Mouse (Mus musculus) megakaryocyte-erythroid progenitor cell, adult 5-6 weeks (primary cell): ENCODE measurements around the gene Clba1. TPM values are rescaled to one million over a fixed set of nuclear protein-coding genes. Genes with fewer than 3 reads are reported as not detected.

Source experiments
- ATAC-seq: replicated peaks from 2 replicates; pipeline ENCODE4 v1.8.0; 2016; ENCODE audit warnings: mild to moderate bottlenecking, inconsistent platforms; ENCODE audit not compliant: severe bottlenecking, poor library complexity, low FRiP score, low TSS enrichment
- total RNA-seq, 2 experiments: library from RNA; stranded (forward) in 1 of 2; stranded (reverse) in 1 of 2; fragments of 200-1000, 215-1000 nt in 1 of 2; fragments of >200 nt in 1 of 2; fragmentation: Nextera tagmentation in 1 of 2; gene quantifications; 2 replicates each; pipeline ENCODE4 v1.2.3; 2014 to 2017

The Clba1 gene
- total RNA-seq (2014; fragmentation: Nextera tagmentation) (0.74 and 1.2 TPM in 2 replicates), total RNA-seq (2017) (0.08 TPM in 1 of 2 replicates, not detected in the other)

- peak; percentile 89 for ATAC-seq
Observed at GRCm38 (mm10) chr12:112808587-112809364, at the start of gene Clba1. TSS of gene Clba1 (plus strand) at chr12:112808937.

- no peak for ATAC-seq
Observed at GRCm38 (mm10) chr12:112759471-112759870, 49.3 kb upstream of the Clba1 start.

- ATAC-seq = no peak
Observed at GRCm38 (mm10) chr12:112760154-112760926, 48.4 kb upstream of the Clba1 start, which contains the start of gene Pld4. TSS of gene Pld4 (plus strand) at chr12:112760655.

- no peak for ATAC-seq
Observed at GRCm38 (mm10) chr12:112761411-112761810, 47.3 kb upstream of the Clba1 start.

GRCm38 (mm10) chr12:112762018-112762417, 46.7 kb upstream of the Clba1 start:
- ATAC-seq = 0 out of 2 replicates have a peak, but pooled peaks have one; percentile 22

- no peak for ATAC-seq
Observed at GRCm38 (mm10) chr12:112763176-112763575, 45.6 kb upstream of the Clba1 start.

GRCm38 (mm10) chr12:112764141-112764540, 44.6 kb upstream of the Clba1 start:
- ATAC-seq = no peak

GRCm38 (mm10) chr12:112764991-112765390, 43.7 kb upstream of the Clba1 start:
- no peak for ATAC-seq

GRCm38 (mm10) chr12:112766586-112766985, 42.2 kb upstream of the Clba1 start:
- ATAC-seq = no peak

- no peak for ATAC-seq
Observed at GRCm38 (mm10) chr12:112767036-112767890, 41.5 kb upstream of the Clba1 start.

GRCm38 (mm10) chr12:112768166-112768565, 40.6 kb upstream of the Clba1 start:
- ATAC-seq = no peak

GRCm38 (mm10) chr12:112769031-112769430, 39.7 kb upstream of the Clba1 start:
- no peak for ATAC-seq

- no peak for ATAC-seq
Observed at GRCm38 (mm10) chr12:112769751-112770150, 39.0 kb upstream of the Clba1 start.

GRCm38 (mm10) chr12:112770396-112770795, 38.3 kb upstream of the Clba1 start:
- no peak for ATAC-seq

GRCm38 (mm10) chr12:112772306-112772705, 36.4 kb upstream of the Clba1 start:
- ATAC-seq = no peak

GRCm38 (mm10) chr12:112773366-112773765, 35.4 kb upstream of the Clba1 start:
- ATAC-seq = no peak

GRCm38 (mm10) chr12:112774026-112774425, 34.7 kb upstream of the Clba1 start:
- no peak for ATAC-seq

- ATAC-seq = no peak
Observed at GRCm38 (mm10) chr12:112774481-112774880, 34.3 kb upstream of the Clba1 start.

GRCm38 (mm10) chr12:112791026-112791425, 17.7 kb upstream of the Clba1 start:
- ATAC-seq = no peak
